In genomic region chr2:154402811-154403210, GRCm38 (mm10) we compare ENCODE assay signal across 8 mouse cellular contexts. TPM values are rescaled to one million over a fixed set of nuclear protein-coding genes. Genes with fewer than 3 reads are reported as not detected.
DNase-seq lines count a peak whose midpoint lies in the region; ATAC-seq and TF ChIP-seq lines count a peak whose summit lies in the region.

No protein-coding gene starts in this region.

- H3K4me1 ChIP-seq in neural tube, embryonic 15.5 days: peaks cover 37% of the 10 kb centered on the region

- TF ChIP-seq CTCF in left cerebral cortex, adult 2 months (IDR thresholded peaks at IDR 0.05): peak; percentile 1; the same call in 1 of the 2 replicates

- H3K9me3 ChIP-seq in neural tube, embryonic 15.5 days (replicated peaks): no peaks in the 10 kb centered on the region

- DNase-seq in left cerebral cortex, adult 2 months (ENCODE audit: extremely low spot score in 1 of 2, low spot score in 2 of 2): no peak
- no peak for DNase-seq in left cerebral cortex, postnatal 25 days (ENCODE audit: low spot score in 2 of 2)
- DNase-seq in adrenal gland, postnatal 36 days: peak; percentile 49 to 59
- peak; percentile 43 for DNase-seq in heart, postnatal 25 days (ENCODE audit: low spot score)
- DNase-seq in kidney, postnatal 4 days: peak; percentile 60 to 74
- no peak for DNase-seq in T-cell, adult 2 months (ENCODE audit: low spot score)
- no peak for DNase-seq in thymus, adult 18-20 months

- no peak overlapping the region for H3K4me3 ChIP-seq in left cerebral cortex, adult 2 months
- no peak overlapping the region for H3K4me3 ChIP-seq in neural tube, embryonic 15.5 days (replicated peaks)

- intact Hi-C loops in left cerebral cortex, adult 2 months (cut with DNase I): no loop called here
- intact Hi-C loops in left cerebral cortex, postnatal 25 days (cut with DNase I): no loop called here
- intact Hi-C loops in heart, postnatal 25 days (cut with DNase I): no loop called here

- WGBS in neural tube, embryonic 15.5 days: 23% methylated on average over 7 of the region's 7 CpGs

- peak overlapping the region; percentile 13; the same call in 1 of the 2 replicates for H3K27ac ChIP-seq in left cerebral cortex, adult 2 months
- peak overlapping the region; percentile 41; the same call in 1 of the 2 replicates for H3K27ac ChIP-seq in neural tube, embryonic 15.5 days (replicated peaks)

- H3K36me3 ChIP-seq in neural tube, embryonic 15.5 days: peaks cover 4% of the 10 kb centered on the region; the same call in 1 of the 2 replicates

- H3K27me3 ChIP-seq in neural tube, embryonic 15.5 days (replicated peaks): no peaks in the 10 kb centered on the region

- H3K9ac ChIP-seq in neural tube, embryonic 15.5 days (replicated peaks): no peak overlapping the region

- no peak for ATAC-seq in neural tube, embryonic 15.5 days (ENCODE audit: low FRiP score)

- H3K4me2 ChIP-seq in neural tube, embryonic 15.5 days: no peak overlapping the region

RNA-seq across cellular contexts. Expression of gene Snta1, which starts 5.1 kb away (rescaled TPM):
- 10 to 100 TPM; 33.9 to 34.1 TPM for total RNA-seq in left cerebral cortex, adult 2 months (2021)
- 10 to 100 TPM; 30.7 to 35.7 TPM for total RNA-seq in left cerebral cortex, postnatal 25 days (2021)
- 10 to 100 TPM; 22.1 to 26.5 TPM for total RNA-seq in adrenal gland, postnatal 36 days (2021)
- 10 to 100 TPM; 88.8 to 90.4 TPM for total RNA-seq in heart, postnatal 25 days (2021)
- 12.1 and 12.7 TPM in 2 replicates for polyA plus RNA-seq in neural tube, embryonic 15.5 days (2015; fragmentation: Nextera tagmentation; extraction: Ambion mirVana)

RNA-seq across cellular contexts. Expression of gene Cdk5rap1, which starts 30.0 kb away (rescaled TPM):
- 10 to 100 TPM; 11.5 to 14.3 TPM for total RNA-seq in left cerebral cortex, adult 2 months (2021)
- 10 to 100 TPM; 11.4 to 17.4 TPM for total RNA-seq in left cerebral cortex, postnatal 25 days (2021)
- 10 to 100 TPM; 11.0 to 13.9 TPM for total RNA-seq in adrenal gland, postnatal 36 days (2021)
- total RNA-seq in heart, postnatal 25 days (2021): 10 to 100 TPM; 23.1 to 25.6 TPM
- polyA plus RNA-seq in neural tube, embryonic 15.5 days (2015; fragmentation: Nextera tagmentation; extraction: Ambion mirVana): 13.7 and 13.8 TPM in 2 replicates

RNA-seq across cellular contexts. Expression of gene Cbfa2t2, which starts 33.5 kb away (rescaled TPM):
- 10 to 100 TPM; 54.3 to 57.4 TPM for total RNA-seq in left cerebral cortex, adult 2 months (2021)
- total RNA-seq in left cerebral cortex, postnatal 25 days (2021): 10 to 100 TPM; 54.6 to 57.5 TPM
- 10 to 100 TPM; 30.7 to 40.9 TPM for total RNA-seq in adrenal gland, postnatal 36 days (2021)
- total RNA-seq in heart, postnatal 25 days (2021): 10 to 100 TPM; 14.3 to 18.4 TPM
- 35.3 and 36.1 TPM in 2 replicates for polyA plus RNA-seq in neural tube, embryonic 15.5 days (2015; fragmentation: Nextera tagmentation; extraction: Ambion mirVana)

Comparison
In these comparisons a context has a peak if more than half of its experiments do, and no peak if none do; other contexts are left out.
1. DNase-seq: peak in adrenal gland, postnatal 36 days (2 of 2), heart, postnatal 25 days (single experiment) and kidney, postnatal 4 days (2 of 2); none in left cerebral cortex, adult 2 months (0 of 2), left cerebral cortex, postnatal 25 days (0 of 2), T-cell, adult 2 months (single experiment) and thymus, adult 18-20 months (0 of 2).